Mouse (Mus musculus) midbrain, embryonic 16.5 days (tissue): ENCODE results near the gene Tgif2. TPM values are rescaled to one million over a fixed set of nuclear protein-coding genes. Genes with fewer than 3 reads are reported as not detected.
"Not testable (repeated sequence)": the region's sequence is repeated elsewhere in the genome, so short reads cannot be mapped to it uniquely, and the experiment has no call there.

ENCODE experiments used
- ATAC-seq: fragments of 200-750 bp; cut with Nextera tagmentation; 2 replicates; pipeline ENCODE4 v1.8.0; 2017; ENCODE audit warnings: moderate TSS enrichment
- H3K27ac ChIP-seq: fragments of 300-500 bp; sonication (generic); 2 replicates; pipeline ENCODE4 v1.5.1; 2014; ENCODE audit warnings: mild to moderate bottlenecking, low read length, mixed read lengths
- H3K27me3 ChIP-seq: fragments of 300-500 bp; sonication (generic); 2 replicates; pipeline ENCODE4 v1.6.1; 2014; ENCODE audit warnings: low read depth, low read length, mixed read lengths; ENCODE audit not compliant: control insufficient read depth, insufficient read depth
- H3K36me3 ChIP-seq: fragments of 300-500 bp; sonication (generic); 2 replicates; pipeline ENCODE4 v1.6.1; 2014; ENCODE audit warnings: mild to moderate bottlenecking, low read length, moderate library complexity, mixed read lengths; ENCODE audit not compliant: control insufficient read depth, insufficient read depth
- H3K4me1 ChIP-seq: fragments of 300-500 bp; sonication (generic); 2 replicates; pipeline ENCODE4 v1.6.1; 2014; ENCODE audit warnings: mild to moderate bottlenecking, low read length, mixed read lengths; ENCODE audit not compliant: control insufficient read depth, insufficient read depth
- H3K4me2 ChIP-seq: fragments of 300-500 bp; sonication (generic); 2 replicates; pipeline ENCODE4 v1.6.1; 2014; ENCODE audit warnings: mild to moderate bottlenecking, low read length, mixed read lengths
- H3K4me3 ChIP-seq: fragments of 300-500 bp; sonication (generic); 2 replicates; pipeline ENCODE4 v1.5.1; 2014; ENCODE audit warnings: low read depth, mild to moderate bottlenecking, low read length, moderate library complexity, mixed read lengths
- H3K9ac ChIP-seq: fragments of 300-500 bp; sonication (generic); 2 replicates; pipeline ENCODE4 v1.6.1; 2014; ENCODE audit warnings: low read depth, low read length, mixed read lengths
- H3K9me3 ChIP-seq: fragments of 300-500 bp; sonication (generic); replicated peaks from 2 replicates; pipeline ENCODE4 v1.6.1; 2014; ENCODE audit warnings: mild to moderate bottlenecking, low read length, mixed read lengths; ENCODE audit not compliant: control insufficient read depth, poor library complexity, severe bottlenecking
- WGBS: fragments of 180-500 bp; shearing (Covaris S2); extraction: QIAGEN DNeasy Blood & Tissue Kit; methylation state at CpG from one replicate; pipeline ENCODE4 v1.1.7; 2014; 5-methylcytosine and 5-hydroxymethylcytosine counted together
- polyA plus RNA-seq: library from polyadenylated mRNA; unstranded; fragments of >200 nt; fragmentation: Nextera tagmentation; extraction: Ambion mirVana; gene quantifications from 2 replicates; pipeline ENCODE4 v1.2.1, GENCODE M21; 2015

Gene Tgif2
- polyA plus RNA-seq, 1 experiment from 2014 or later = 12.5 TPM

DNA sequence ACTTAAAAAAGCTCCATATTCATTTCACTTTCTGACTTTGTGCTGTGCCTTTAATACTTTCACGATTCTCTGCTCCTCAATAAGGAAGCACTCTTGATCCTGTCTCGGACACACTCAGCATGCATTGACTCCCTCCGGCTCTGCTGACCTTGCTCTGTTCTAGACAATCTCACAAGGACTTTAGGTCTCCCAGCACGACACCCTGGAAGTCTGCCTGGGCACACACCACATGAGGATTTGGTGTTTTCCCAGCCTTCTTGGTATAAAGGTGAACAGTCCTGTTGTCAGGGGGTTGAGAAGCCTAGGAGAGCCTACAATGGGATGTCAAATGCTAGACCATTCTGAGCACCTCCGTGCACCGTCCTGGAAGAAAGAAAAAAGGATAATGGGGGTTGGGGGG is 53.0 kb downstream of the Tgif2 start:
- Histone ChIP-seq H3K9me3 (no peaks in the 10 kb centered on the region), H3K36me3 (no peaks in the 10 kb centered on the region)
- 64% methylated on average over 6 of the region's 6 CpGs for WGBS

DNA sequence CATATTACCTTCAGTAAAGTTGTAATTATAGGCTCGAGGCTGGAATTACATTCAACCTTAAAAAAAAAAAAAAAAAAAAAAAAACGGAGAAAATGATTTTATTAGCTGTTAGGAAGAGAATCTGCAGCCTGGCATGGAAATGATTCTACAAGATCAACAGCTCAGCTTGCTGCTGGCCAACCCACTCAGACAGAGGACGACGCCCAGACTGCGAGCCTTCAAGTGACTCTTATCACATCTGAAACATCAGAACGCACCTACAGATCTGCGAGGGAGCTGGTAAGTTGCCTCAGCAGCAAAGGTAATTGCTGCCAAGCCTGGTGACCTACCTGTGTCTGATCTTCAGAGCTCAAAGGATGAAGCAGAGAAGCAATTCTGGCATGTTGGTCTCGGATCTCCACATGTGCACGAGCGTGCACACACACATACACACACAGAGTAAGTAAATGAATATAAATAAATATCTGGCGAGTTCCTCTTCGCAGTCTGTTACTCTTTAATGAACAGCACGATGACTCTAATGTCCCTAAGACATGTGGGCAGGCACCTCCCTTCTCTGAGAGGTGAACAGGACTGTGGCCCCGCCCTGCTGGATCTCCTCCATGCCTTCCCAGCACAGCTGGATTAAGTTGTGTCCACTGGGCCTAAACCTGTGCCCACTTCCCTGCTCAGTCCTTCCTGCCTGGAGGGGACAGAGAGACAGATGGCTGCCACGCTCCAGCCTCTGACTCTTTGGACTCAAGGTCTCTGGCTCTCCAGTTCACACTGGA is 54.9 kb downstream of the Tgif2 start:
- H3K36me3 ChIP-seq = no peaks in the 10 kb centered on the region
- no peak overlapping the region for H3K27ac ChIP-seq
- H3K9ac ChIP-seq = no peak overlapping the region
- H3K27me3 ChIP-seq = no peaks in the 10 kb centered on the region
- no peak for ATAC-seq
- H3K4me3 ChIP-seq = no peak overlapping the region
- WGBS = 80% methylated on average over 15 of the region's 15 CpGs
- no peaks in the 10 kb centered on the region for H3K9me3 ChIP-seq
- no peak overlapping the region for H3K4me2 ChIP-seq
- H3K4me1 ChIP-seq = peaks cover 10% of the 10 kb centered on the region; the same call in 1 of the 2 replicates

More for the DNA sequence above, 53.0 kb downstream of the Tgif2 start:
- Histone ChIP-seq H3K9ac (no peak overlapping the region), H3K4me3 (no peak overlapping the region), H3K27me3 (no peaks in the 10 kb centered on the region), H3K4me2 (no peak overlapping the region), H3K27ac (0 out of 2 replicates have a peak overlapping the region, but pooled peaks have one; percentile 17), H3K4me1 (peaks cover 10% of the 10 kb centered on the region; the same call in 1 of the 2 replicates)
- ATAC-seq = no peak

DNA sequence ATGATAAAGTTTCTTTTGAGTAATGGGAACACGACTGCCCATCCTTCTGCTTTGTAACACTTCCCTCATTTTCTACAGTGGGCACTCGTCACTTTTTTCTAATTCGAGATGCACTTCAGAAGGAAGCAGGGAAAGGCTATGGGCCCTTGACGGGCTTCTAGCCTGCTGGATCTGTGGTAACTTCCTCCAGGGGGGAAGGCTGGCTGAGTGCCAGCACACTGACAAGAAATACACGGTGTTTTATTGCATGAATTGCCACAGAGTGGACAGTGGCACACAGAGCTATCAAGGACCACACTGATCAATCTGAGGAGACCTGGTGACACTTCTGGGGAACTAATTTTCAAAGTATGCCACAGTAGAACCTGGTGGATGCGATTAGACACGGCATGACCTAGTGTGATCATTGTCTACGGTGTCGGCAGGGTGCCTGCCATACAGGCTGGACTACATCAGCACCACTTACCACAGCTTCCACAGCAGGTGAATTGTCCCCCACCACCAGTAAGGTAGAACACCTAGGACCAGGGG is 56.6 kb downstream of the Tgif2 start:
- Histone ChIP-seq H3K27ac (no peak overlapping the region), H3K4me2 (no peak overlapping the region), H3K27me3 (no peaks in the 10 kb centered on the region), H3K36me3 (no peaks in the 10 kb centered on the region), H3K9ac (no peak overlapping the region), H3K4me3 (no peak overlapping the region), H3K4me1 (peaks cover 10% of the 10 kb centered on the region; the same call in 1 of the 2 replicates), H3K9me3 (no peaks in the 10 kb centered on the region)
- no peak for ATAC-seq
- 77% methylated on average over 9 of the region's 9 CpGs for WGBS

DNA sequence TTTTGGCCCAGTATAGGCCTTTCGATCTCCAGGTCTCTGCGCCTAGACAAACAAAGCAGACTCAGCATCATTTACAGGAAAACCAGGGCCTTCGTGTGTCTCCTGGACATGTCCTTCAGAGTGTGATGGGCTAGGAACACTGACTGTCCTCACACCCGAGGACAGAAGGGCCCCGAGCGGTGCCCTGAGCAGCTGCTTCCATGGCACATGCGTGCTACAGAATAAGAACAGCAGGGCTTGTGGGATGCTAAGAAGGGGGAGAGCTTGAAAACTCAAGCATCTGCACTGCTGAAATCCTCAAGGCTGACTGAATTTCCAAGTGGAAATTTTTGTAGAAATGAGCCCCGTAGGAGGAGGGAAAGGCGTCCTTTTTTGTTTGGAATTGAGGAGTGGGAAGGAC is 57.2 kb downstream of the Tgif2 start:
- no peaks in the 10 kb centered on the region for H3K27me3 ChIP-seq
- H3K27ac ChIP-seq = no peak overlapping the region
- WGBS = 88% methylated on average over 9 of the region's 9 CpGs
- H3K36me3 ChIP-seq = no peaks in the 10 kb centered on the region
- ATAC-seq = no peak
- H3K4me3 ChIP-seq = no peak overlapping the region
- H3K4me1 ChIP-seq = peaks cover 9% of the 10 kb centered on the region; the same call in 1 of the 2 replicates
- no peak overlapping the region for H3K9ac ChIP-seq
- no peak overlapping the region for H3K4me2 ChIP-seq
- H3K9me3 ChIP-seq = no peaks in the 10 kb centered on the region

DNA sequence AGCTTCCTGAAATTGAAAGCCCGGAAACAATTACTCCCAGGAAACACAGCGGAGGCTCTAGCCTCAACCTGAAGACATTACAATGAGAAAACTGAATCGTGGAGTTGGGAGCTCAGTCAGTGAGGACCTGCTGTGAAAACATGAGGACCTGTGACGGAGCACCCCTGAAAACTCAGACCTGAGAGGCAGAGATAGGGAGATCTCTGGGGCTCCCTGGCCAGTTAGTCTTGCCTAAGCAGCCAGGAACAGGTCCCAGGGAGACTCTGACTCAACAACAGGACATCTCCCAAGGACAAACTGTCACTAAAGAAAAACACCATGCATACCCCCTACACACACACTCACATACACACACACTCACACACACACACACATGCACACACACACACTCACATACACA is 58.6 kb downstream of the Tgif2 start:
- Histone ChIP-seq H3K4me1 (no peaks in the 10 kb centered on the region), H3K4me2 (no peak overlapping the region), H3K27ac (peak overlapping the region; percentile 4; the same call in 1 of the 2 replicates), H3K27me3 (no peaks in the 10 kb centered on the region), H3K9me3 (no peaks in the 10 kb centered on the region), H3K36me3 (no peaks in the 10 kb centered on the region), H3K4me3 (no peak overlapping the region), H3K9ac (no peak overlapping the region)
- ATAC-seq = no peak
- WGBS = 68% methylated on average over 4 of the region's 4 CpGs

DNA sequence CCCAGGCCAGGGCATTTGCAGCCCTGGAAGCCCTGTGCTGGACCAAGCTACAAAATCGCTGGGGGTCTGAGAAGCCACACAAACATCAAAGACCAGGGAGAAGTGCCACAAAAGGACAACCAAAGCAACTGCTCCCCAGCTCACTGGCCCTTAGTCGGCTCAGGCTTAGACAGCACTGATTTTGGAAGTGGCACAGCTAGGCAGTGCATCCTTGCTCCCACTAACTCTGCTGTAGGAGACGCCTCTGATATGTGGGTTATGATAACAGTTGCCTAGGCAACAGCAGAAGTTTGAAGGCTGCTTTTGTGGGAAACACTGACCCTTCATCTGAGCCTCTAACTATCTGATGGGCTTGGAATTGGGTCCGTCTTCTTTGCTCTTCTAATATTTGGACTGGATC is 59.4 kb downstream of the Tgif2 start:
- no peaks in the 10 kb centered on the region for H3K27me3 ChIP-seq
- H3K9ac ChIP-seq = no peak overlapping the region
- no peaks in the 10 kb centered on the region for H3K9me3 ChIP-seq
- H3K4me1 ChIP-seq = no peaks in the 10 kb centered on the region
- 69% methylated on average over 4 of the region's 4 CpGs for WGBS
- no peak overlapping the region for H3K4me3 ChIP-seq
- ATAC-seq = no peak
- no peaks in the 10 kb centered on the region for H3K36me3 ChIP-seq
- no peak overlapping the region for H3K4me2 ChIP-seq
- H3K27ac ChIP-seq = no peak overlapping the region

DNA sequence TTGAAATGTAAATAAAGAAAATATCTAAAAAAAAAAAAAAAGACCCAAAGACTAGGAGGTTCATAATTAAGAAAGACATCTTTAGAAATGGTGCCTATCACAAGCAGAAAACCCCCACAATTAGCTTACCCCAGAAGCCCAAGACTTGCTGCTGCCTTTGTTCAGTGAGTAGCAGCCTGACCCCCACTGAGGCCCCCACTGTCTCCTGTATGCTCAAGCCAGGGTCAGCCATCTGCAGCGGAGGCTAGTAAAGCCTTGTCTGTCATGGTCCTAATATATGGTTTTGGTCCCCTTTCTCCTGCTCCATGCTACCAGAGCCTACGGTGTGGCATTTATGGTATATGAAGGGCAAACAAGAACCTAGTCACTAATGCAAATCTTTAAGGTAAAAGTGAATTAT is 61.5 kb downstream of the Tgif2 start:
- H3K36me3 ChIP-seq = no peaks in the 10 kb centered on the region
- ATAC-seq = no peak
- H3K27me3 ChIP-seq = no peaks in the 10 kb centered on the region
- no peak overlapping the region for H3K4me3 ChIP-seq
- H3K27ac ChIP-seq = no peak overlapping the region
- H3K9me3 ChIP-seq = no peaks in the 10 kb centered on the region
- no peak overlapping the region for H3K9ac ChIP-seq
- WGBS = 74% methylated on average over 2 of the region's 2 CpGs
- H3K4me2 ChIP-seq = no peak overlapping the region
- no peaks in the 10 kb centered on the region for H3K4me1 ChIP-seq

DNA sequence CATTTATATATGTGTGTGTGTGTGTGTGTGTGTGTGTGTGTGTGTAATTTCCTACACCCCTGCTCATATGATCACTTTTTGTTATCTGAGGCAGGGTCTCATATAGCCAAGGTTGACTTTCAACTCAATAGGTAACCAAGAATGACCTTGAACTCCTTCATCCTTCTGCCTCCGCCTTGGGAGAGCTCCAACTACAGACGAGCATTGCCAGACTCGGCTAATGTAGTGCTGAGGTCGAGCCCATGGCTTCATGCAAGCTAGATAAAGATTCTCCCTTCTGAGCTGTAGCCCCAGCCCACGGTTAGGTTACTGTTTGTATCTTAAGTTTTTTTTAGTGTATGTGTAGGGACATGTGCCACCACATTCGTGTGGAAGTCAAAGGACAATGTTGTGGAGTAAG is 62.1 kb downstream of the Tgif2 start:
- H3K27me3 ChIP-seq = no peaks in the 10 kb centered on the region
- no peaks in the 10 kb centered on the region for H3K9me3 ChIP-seq
- H3K36me3 ChIP-seq = no peaks in the 10 kb centered on the region
- 79% methylated on average over 6 of the region's 6 CpGs for WGBS
- H3K9ac ChIP-seq = no peak overlapping the region
- ATAC-seq = no peak
- no peak overlapping the region for H3K4me2 ChIP-seq
- no peaks in the 10 kb centered on the region for H3K4me1 ChIP-seq
- H3K27ac ChIP-seq = no peak overlapping the region
- no peak overlapping the region for H3K4me3 ChIP-seq

DNA sequence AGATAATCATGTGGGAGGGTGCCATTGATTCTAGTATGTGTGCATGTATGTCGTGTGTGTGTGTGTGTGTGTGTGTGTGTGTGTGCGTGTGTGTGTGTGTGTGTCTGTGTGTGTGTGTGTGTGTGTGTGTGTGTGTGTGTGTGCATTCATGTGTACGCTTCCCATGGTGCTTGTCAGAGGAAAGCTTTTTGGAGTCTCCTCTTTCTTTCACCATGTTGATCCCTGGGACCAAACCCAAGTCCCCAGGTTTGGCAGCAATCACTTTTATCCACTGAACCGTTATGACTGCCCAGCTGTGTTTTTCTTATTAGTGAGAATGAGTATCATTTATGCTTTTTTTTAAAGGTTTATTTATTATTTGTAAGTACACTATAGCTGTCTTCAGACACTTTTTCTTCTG is 62.6 kb downstream of the Tgif2 start:
- H3K27me3 ChIP-seq, H3K4me3 ChIP-seq, H3K27ac ChIP-seq, H3K9me3 ChIP-seq, ATAC-seq, H3K9ac ChIP-seq, H3K36me3 ChIP-seq, H3K4me2 ChIP-seq, H3K4me1 ChIP-seq: not testable (repeated sequence)
- WGBS = 79% methylated on average over 3 of the region's 4 CpGs
